Mouse (Mus musculus) cerebellum, adult 2 months (tissue): ENCODE data around the gene Il31.

ENCODE experiments used
- CTCF ChIP-seq: fragments of 200-500 bp; IDR thresholded peaks from 2 replicates; pipeline ENCODE4 v1.5.1; 2011; ENCODE audit warnings: low read depth, mild to moderate bottlenecking, control low read depth, low read length, moderate library complexity, borderline replicate concordance; ENCODE audit not compliant: insufficient read depth
- POLR2A ChIP-seq: fragments of 200-500 bp; IDR thresholded peaks from 2 replicates; pipeline ENCODE4 v1.6.1; 2011; ENCODE audit warnings: low read length, control low read depth, borderline replicate concordance; ENCODE audit not compliant: insufficient read depth

DNA sequence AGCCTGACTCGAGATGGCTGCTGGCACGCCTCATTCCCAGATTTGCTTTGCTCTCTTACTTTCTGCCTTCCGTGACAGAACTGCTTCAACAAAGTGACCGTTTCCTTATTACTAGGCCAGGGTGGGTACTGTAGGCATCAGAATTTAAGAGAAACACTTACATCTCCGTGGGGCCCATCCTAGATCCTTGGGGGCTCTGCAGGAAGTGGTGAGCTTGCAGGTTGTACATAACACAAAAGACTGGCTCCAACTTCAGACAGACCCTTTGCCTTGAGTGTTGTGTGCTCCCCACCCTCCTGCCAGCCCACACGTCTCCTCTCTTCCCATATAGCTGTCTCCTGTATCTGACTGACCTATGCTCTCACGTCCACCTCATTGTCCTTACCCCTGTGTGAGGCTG lies 37.4 kb downstream of the Il31 start:
- TF ChIP-seq CTCF = no peak
- no peak for TF ChIP-seq POLR2A
